Mouse (Mus musculus): ENCODE measurements around the gene S100a13. TPM values are rescaled to one million over a fixed set of nuclear protein-coding genes. Genes with fewer than 3 reads are reported as not detected.

Gene S100a13
- polyA plus RNA-seq, 1 experiment from 2014 or later = 70.3 TPM

DNA sequence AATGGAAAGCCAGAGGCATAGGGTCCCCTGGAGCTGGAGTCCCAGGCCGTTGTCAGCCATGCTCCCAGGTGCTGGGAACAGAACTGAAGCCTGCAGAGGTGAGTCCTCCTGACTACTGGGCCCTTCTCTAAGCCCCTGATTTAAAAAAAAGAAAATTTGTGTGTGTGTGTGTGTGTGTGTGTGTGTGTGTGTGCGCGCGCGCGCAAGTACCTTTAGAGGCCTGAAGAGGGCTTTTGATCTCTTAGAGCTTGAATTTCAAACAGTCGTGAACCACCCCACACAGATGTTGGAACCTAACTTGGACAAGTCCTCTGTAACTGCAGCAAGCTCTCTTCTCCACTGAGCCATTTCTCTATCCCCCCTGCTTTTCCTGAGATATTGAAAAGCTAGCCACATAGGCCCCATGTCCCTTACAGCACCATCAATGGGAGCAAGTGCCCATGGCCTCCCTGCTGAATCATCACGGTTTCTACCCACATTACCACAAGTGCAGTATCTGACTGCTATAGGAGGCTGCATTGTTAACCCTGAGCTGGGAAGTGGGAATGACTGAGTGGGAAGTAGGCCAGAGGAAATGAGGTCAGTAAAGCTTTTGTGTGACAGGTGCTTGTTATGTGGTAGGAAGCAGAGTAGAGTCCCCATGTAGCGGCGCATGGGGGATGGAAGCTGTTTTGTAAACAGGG lies 46.5 kb upstream of the S100a13 start:
- Histone ChIP-seq H3K4me3 (ENCODE audit: low read depth, low read length) (no peak overlapping the region), H3K36me3 (ENCODE audit: control insufficient read depth, insufficient read depth) (no peaks in the 10 kb centered on the region), H3K4me2 (replicated peaks; ENCODE audit: low read depth) (no peak overlapping the region), H3K27ac (ENCODE audit: low read depth, low read length) (no peak overlapping the region), H3K4me1 (replicated peaks; ENCODE audit: control insufficient read depth, insufficient read depth, low read length) (peaks cover 5% of the 10 kb centered on the region; the same call in 1 of the 2 replicates), H3K27me3 (replicated peaks; ENCODE audit: control insufficient read depth, insufficient read depth, low read length) (peaks cover 26% of the 10 kb centered on the region), H3K9me3 (ENCODE audit: control insufficient read depth) (no peaks in the 10 kb centered on the region), H3K9ac (ENCODE audit: low read depth, low read length) (no peak overlapping the region)
- TF ChIP-seq CTCF (IDR thresholded peaks at IDR 0.05; ENCODE audit: low read depth) = no peak
- 92% methylated on average over 10 of the region's 10 CpGs for whole genome bisulfite sequencing
- no peak for ATAC-seq

DNA sequence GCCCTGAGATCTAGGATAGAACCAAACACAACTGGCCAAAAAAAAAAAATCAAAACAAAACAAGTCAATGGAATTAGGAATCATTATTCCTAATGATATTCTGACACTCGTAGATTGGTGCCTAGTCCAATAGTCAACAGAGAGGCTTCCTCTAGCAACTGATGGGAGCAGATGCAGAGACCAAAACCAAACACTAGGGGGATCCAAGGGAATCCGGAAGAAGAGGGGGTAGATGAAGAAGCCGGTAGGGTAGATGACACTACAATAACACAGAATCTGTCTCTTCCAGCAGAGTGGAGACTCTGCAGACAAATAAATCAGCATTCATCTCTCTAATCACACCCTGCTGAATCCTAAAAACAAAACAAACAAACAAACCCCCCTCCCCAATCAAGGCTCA lies 42.0 kb upstream of the S100a13 start:
- TF ChIP-seq CTCF (IDR thresholded peaks at IDR 0.05; ENCODE audit: low read depth) = peak; percentile 75
- Histone ChIP-seq H3K27me3 (replicated peaks; ENCODE audit: control insufficient read depth, insufficient read depth, low read length) (no peaks in the 10 kb centered on the region), H3K4me3 (ENCODE audit: low read depth, low read length) (no peak overlapping the region), H3K9me3 (ENCODE audit: control insufficient read depth) (no peaks in the 10 kb centered on the region), H3K9ac (ENCODE audit: low read depth, low read length) (no peak overlapping the region), H3K36me3 (ENCODE audit: control insufficient read depth, insufficient read depth) (no peaks in the 10 kb centered on the region), H3K4me2 (replicated peaks; ENCODE audit: low read depth) (no peak overlapping the region), H3K4me1 (replicated peaks; ENCODE audit: control insufficient read depth, insufficient read depth, low read length) (no peaks in the 10 kb centered on the region), H3K27ac (ENCODE audit: low read depth, low read length) (no peak overlapping the region)
- WGBS = 18% methylated on average over 3 of the region's 3 CpGs
- ATAC-seq = no peak

DNA sequence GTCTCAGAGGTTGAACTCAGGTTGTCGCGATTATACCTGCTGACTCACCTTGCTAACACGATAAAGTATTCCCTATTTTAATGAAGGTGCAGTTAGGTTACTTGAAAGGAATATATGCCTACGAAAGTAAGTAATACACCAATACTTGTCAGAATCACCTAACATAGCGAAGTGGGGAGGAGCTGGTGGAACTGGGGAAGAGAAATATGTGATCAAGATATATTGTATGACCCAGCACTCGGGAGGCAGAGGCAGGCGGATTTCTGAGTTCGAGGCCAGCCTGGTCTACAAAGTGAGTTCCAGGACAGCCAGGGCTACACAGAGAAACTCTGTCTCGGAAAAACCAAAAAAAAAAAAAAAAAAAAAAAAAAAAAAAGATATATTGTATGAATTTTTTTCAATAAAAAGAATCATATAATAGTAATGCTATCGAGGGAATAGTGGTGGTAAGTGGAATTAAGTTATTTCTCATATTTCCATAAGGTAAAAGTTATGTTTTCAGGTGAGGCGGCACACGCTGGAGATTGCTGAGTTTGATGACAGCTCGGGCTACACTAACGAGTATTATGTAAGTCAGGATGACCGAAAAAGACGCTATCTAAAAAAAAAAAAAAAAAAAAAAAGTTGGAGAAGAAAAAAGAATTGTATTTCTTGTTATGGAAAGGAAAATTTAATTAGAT lies 38.9 kb upstream of the S100a13 start:
- no peak overlapping the region for H3K9ac ChIP-seq (ENCODE audit: low read depth, low read length)
- H3K4me2 ChIP-seq (replicated peaks; ENCODE audit: low read depth) = peak overlapping the region; percentile 44; the same call in 1 of the 2 replicates
- H3K4me1 ChIP-seq (replicated peaks; ENCODE audit: control insufficient read depth, insufficient read depth, low read length) = no peaks in the 10 kb centered on the region
- TF ChIP-seq CTCF (IDR thresholded peaks at IDR 0.05; ENCODE audit: low read depth) = no peak
- peak; percentile 21 for ATAC-seq
- 35% methylated on average over 15 of the region's 16 CpGs for WGBS
- H3K27ac ChIP-seq (ENCODE audit: low read depth, low read length) = no peak overlapping the region
- no peaks in the 10 kb centered on the region for H3K9me3 ChIP-seq (ENCODE audit: control insufficient read depth)
- peaks cover 7% of the 10 kb centered on the region for H3K36me3 ChIP-seq (ENCODE audit: control insufficient read depth, insufficient read depth)
- no peaks in the 10 kb centered on the region for H3K27me3 ChIP-seq (replicated peaks; ENCODE audit: control insufficient read depth, insufficient read depth, low read length)
- peak overlapping the region; percentile 85 for H3K4me3 ChIP-seq (ENCODE audit: low read depth, low read length)

DNA sequence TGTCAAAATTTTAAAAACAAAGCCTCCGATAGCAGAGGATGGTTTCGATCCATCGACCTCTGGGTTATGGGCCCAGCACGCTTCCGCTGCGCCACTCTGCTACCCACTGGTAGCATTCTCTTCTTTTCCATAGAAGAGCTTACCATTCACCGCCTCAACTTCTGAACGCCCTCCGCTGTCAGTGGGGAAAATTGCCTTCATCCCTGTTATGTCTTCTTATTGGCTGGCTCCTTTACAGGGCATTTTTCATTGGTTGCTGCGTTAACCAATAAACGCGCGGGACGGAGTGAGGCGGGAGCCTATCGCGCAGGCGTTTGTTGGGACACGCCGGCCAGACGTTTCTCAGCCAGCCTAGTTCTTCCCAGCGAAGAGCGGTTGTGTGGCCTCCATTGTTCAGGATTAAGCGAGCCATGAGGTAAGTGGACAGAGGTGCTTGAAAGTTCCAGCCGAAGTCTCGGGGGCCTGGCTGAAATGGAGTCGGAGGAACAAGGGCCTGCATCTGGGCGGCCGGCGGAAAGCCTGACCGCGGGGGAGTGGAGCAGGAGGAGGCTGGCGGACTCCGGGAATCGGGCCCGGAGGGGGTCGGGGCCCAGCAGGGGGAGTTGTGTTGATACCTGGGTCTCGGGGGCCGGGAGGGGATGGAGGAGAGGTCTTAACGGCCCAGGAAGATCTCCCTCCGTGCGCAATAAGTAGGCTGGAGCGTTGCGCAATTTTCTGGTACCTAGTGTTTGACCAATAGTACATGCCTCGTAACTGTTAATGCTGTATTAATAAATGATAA lies 38.2 kb upstream of the S100a13 start, which contains the start of gene Ilf2:
Ilf2 (plus strand) TSS at position 296 of the 781 bp plus-strand sequence.
- peak; percentile 99 for ATAC-seq
- Histone ChIP-seq H3K36me3 (ENCODE audit: control insufficient read depth, insufficient read depth) (peaks cover 13% of the 10 kb centered on the region), H3K9me3 (ENCODE audit: control insufficient read depth) (no peaks in the 10 kb centered on the region), H3K4me1 (replicated peaks; ENCODE audit: control insufficient read depth, insufficient read depth, low read length) (no peaks in the 10 kb centered on the region), H3K27me3 (replicated peaks; ENCODE audit: control insufficient read depth, insufficient read depth, low read length) (no peaks in the 10 kb centered on the region), H3K9ac (ENCODE audit: low read depth, low read length) (peak within 1 kb of the TSS; percentile 81), H3K4me3 (ENCODE audit: low read depth, low read length) (peak within 1 kb of the TSS; percentile 85), H3K4me2 (replicated peaks; ENCODE audit: low read depth) (peak within 1 kb of the TSS; percentile 58), H3K27ac (ENCODE audit: low read depth, low read length) (peak within 1 kb of the TSS; percentile 82)
- under 1% methylated on average over 45 of the region's 45 CpGs for WGBS
- TF ChIP-seq CTCF (IDR thresholded peaks at IDR 0.05; ENCODE audit: low read depth) = peak; percentile 77

DNA sequence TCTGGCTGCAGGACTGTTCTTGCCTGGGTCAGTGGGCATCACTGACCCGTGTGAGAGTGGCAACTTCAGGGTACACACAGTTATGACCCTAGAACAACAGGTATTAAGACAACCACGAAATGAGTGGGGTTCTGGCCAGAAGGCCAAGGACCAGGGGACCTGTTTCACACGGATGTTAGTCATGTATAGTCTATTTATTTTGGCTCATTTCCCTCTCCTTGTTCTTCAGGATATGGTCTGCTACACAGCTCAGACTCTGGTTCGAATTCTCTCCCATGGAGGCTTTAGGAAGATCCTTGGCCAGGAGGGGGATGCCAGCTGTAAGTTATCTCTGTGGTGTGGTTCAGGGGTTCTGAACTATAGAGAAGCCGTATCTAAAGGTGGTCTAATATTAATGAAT lies 27.2 kb upstream of the S100a13 start:
- Histone ChIP-seq H3K4me1 (replicated peaks; ENCODE audit: control insufficient read depth, insufficient read depth, low read length) (no peaks in the 10 kb centered on the region), H3K27me3 (replicated peaks; ENCODE audit: control insufficient read depth, insufficient read depth, low read length) (no peaks in the 10 kb centered on the region), H3K9me3 (ENCODE audit: control insufficient read depth) (no peaks in the 10 kb centered on the region), H3K9ac (ENCODE audit: low read depth, low read length) (no peak overlapping the region), H3K4me3 (ENCODE audit: low read depth, low read length) (no peak overlapping the region), H3K36me3 (ENCODE audit: control insufficient read depth, insufficient read depth) (peaks cover 62% of the 10 kb centered on the region), H3K27ac (ENCODE audit: low read depth, low read length) (no peak overlapping the region), H3K4me2 (replicated peaks; ENCODE audit: low read depth) (no peak overlapping the region)
- no peak for TF ChIP-seq CTCF (IDR thresholded peaks at IDR 0.05; ENCODE audit: low read depth)
- ATAC-seq = no peak
- WGBS = 75% methylated on average over 5 of the region's 5 CpGs

DNA sequence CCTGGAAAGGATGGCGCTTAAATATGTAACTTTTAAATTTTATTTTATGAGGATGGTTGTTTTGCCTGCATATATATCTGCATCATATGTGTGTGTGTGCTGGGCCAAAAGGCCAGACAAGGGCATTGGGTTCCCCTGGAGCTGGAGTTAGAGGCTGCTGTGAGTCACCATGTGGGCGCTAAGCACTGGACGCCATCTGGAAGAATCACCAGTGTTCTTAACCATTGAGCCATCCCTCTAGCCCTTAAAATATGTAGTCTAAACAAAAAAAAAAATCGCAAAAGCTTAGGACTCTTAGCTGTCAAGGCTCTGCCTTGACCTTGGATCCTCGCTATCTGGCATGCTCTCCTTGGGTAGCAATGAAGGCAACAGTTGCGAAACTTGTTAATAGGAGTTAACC lies 25.7 kb upstream of the S100a13 start:
- Histone ChIP-seq H3K9ac (ENCODE audit: low read depth, low read length) (no peak overlapping the region), H3K4me2 (replicated peaks; ENCODE audit: low read depth) (no peak overlapping the region), H3K27ac (ENCODE audit: low read depth, low read length) (no peak overlapping the region), H3K27me3 (replicated peaks; ENCODE audit: control insufficient read depth, insufficient read depth, low read length) (no peaks in the 10 kb centered on the region), H3K9me3 (ENCODE audit: control insufficient read depth) (no peaks in the 10 kb centered on the region), H3K36me3 (ENCODE audit: control insufficient read depth, insufficient read depth) (peaks cover 48% of the 10 kb centered on the region), H3K4me3 (ENCODE audit: low read depth, low read length) (no peak overlapping the region), H3K4me1 (replicated peaks; ENCODE audit: control insufficient read depth, insufficient read depth, low read length) (no peaks in the 10 kb centered on the region)
- ATAC-seq = no peak
- 61% methylated on average over 6 of the region's 6 CpGs for WGBS
- no peak for TF ChIP-seq CTCF (IDR thresholded peaks at IDR 0.05; ENCODE audit: low read depth)

Data from intestine, postnatal 0 days (tissue).